Mouse (Mus musculus): ENCODE results near the gene Atp6v0c.

DNA sequence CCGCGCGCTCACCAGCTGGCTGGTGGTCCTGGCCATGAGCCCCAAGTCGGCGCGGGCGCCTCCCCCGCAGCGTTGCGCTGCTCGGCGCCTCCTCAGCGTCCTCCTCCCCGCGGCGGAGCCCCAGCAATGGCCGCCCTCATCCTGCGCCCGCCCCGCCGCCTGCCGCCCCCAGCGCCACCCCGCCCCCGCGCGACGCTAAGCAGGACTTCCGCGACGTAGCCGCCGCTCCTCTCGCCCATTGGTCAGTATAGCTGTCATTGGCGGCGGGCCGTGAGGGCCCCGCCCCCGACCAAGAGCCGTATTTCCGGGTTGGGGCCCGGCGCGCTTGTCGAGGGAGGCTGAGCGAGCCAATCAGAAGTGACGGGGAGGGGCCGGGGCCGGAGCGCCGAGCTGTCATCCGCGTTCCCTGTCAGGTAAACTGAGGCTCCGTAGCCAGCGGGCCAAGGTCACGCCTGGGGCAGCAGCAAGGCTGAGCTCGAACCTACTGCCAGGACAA, 28.0 kb downstream of the Atp6v0c start:
- TF ChIP-seq POLR2A (IDR thresholded peaks at IDR 0.05; ENCODE audit: extremely low read depth, insufficient read depth, low read length) (peak; percentile 80; the same call in 1 of the 2 replicates), CTCF (IDR thresholded peaks at IDR 0.05; ENCODE audit: extremely low read depth, insufficient read depth, low read length) (no peak)

Measured in cortical plate, adult 2 months (tissue).